Mouse (Mus musculus): Measurements from ENCODE around the gene Nek10.

DNA sequence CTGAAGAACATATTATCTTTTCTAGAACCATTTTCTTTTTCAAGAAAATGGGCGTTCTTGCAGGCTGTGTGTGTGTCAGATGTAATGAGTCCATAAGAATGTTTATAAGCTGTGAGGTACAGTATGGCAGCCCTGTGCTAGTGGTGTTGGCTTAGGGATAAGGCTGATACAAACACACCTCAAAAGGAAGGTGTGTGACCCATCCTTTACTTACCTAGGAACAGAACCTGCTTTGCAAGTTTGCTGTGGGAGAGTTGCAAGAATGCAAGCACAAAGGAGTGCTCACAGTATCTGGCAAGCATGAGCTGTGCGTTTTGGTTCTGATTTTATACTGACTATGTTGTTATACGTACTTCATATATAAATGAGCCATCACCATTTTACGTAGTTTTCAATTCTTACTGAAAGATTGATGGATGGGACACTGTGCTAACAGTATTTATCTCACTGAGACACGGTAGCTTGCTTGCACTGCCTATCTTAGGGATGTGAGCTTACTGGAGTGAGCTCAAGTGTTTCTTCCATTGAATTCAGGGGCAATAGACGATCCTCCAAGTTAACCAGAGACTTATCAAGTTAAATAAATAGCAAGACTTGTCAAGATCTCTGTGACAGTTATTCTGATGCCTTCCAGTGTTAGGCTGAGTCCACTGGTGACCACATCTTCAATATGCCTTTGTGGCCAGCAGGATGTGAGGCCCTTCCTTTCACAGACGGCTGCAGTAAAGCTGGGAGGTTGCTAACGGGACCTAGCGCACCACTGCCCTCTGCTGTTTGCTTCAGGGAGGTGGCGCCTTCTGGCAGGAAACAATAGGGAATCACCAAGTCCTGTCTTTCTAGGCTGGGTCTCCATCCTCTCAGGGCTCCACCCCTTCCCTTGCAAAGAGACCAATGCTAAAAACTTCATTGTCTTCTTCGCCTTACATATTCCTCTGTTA lies 181.8 kb downstream of the Nek10 start:
- TF ChIP-seq POLR2A (IDR thresholded peaks at IDR 0.05; ENCODE audit: low read depth, low read length) (no peak), CTCF (IDR thresholded peaks at IDR 0.05; ENCODE audit: extremely low read depth, insufficient read depth, insufficient read length, insufficient replicate concordance) (peak; percentile 84; the same call in 1 of the 2 replicates)
